Comparison of ENCODE assay signal across 15 mouse cellular contexts in genomic region chr10:96035951-96036350, GRCm38 (mm10).
"Had no signal": no experiment of that assay in that cellular context is flagged by ENCODE, and none has a peak within 500 bp of the region (broad histone marks: within the 10 kb centered on the region; RNA-seq: fewer than 3 reads in every experiment).

No protein-coding gene starts in this region.

- H3K27me3 ChIP-seq: limb, embryonic 15.5 days; liver, embryonic 12.5 days; megakaryocyte, embryonic 14.5 days had no signal

- H3K4me2 ChIP-seq: limb, embryonic 15.5 days; liver, embryonic 12.5 days; lung, embryonic 14.5 days; midbrain, embryonic 11.5 days had no signal

- DNase-seq: kidney, postnatal 36 days; layer of hippocampus, adult 9-11 months; layer of hippocampus, postnatal 36 days; lung, embryonic 14.5 days; lung, postnatal 14 days; right cerebral cortex, adult 18-20 months; right cerebral cortex, postnatal 25 days; thymus, postnatal 4 days had no signal

- H3K4me1 ChIP-seq: limb, embryonic 15.5 days; liver, embryonic 12.5 days had no signal

- H3K9me3 ChIP-seq: limb, embryonic 15.5 days; liver, embryonic 12.5 days; megakaryocyte, embryonic 14.5 days had no signal

- H3K27ac ChIP-seq: kidney, postnatal 0 days; limb, embryonic 15.5 days; liver, embryonic 12.5 days; macrophage had no signal

- H3K4me3 ChIP-seq: limb, embryonic 15.5 days; liver, embryonic 12.5 days; megakaryocyte, embryonic 14.5 days had no signal

- ATAC-seq: liver, embryonic 12.5 days; midbrain, embryonic 16.5 days had no signal

- H3K9ac ChIP-seq: limb, embryonic 15.5 days; liver, embryonic 12.5 days; lung, embryonic 14.5 days had no signal
